Mouse (Mus musculus) limb, embryonic 12.5 days (tissue): ENCODE results near the gene Ap3m1. TPM values are rescaled to one million over a fixed set of nuclear protein-coding genes. Genes with fewer than 3 reads are reported as not detected.
A peak's percentile ranks its signal among the peaks of the same experiment; 100 is the strongest.

ENCODE experiments used
- ATAC-seq: fragments of 200-750 bp; cut with Nextera tagmentation; 2 replicates; pipeline ENCODE4 v1.8.0; 2017; ENCODE audit warnings: low read depth, moderate TSS enrichment; ENCODE audit not compliant: insufficient number of reproducible peaks, insufficient read depth, low FRiP score, low TSS enrichment
- H3K27ac ChIP-seq: fragments of 300-500 bp; sonication (generic); 2 replicates; pipeline ENCODE4 v1.5.1; 2016; ENCODE audit warnings: mild to moderate bottlenecking, moderate library complexity
- H3K27me3 ChIP-seq: fragments of 300-500 bp; sonication (generic); 2 replicates; pipeline ENCODE4 v1.6.1; 2016; ENCODE audit warnings: mild to moderate bottlenecking, moderate library complexity
- H3K36me3 ChIP-seq: fragments of 300-500 bp; sonication (generic); 2 replicates; pipeline ENCODE4 v1.6.1; 2016; ENCODE audit warnings: mild to moderate bottlenecking, moderate library complexity
- H3K4me1 ChIP-seq: fragments of 300-500 bp; sonication (generic); replicated peaks from 2 replicates; pipeline ENCODE4 v1.6.1; 2016
- H3K4me2 ChIP-seq: fragments of 300-500 bp; sonication (generic); 2 replicates; pipeline ENCODE4 v1.6.1; 2016; ENCODE audit warnings: mild to moderate bottlenecking, moderate library complexity
- H3K4me3 ChIP-seq: fragments of 300-500 bp; sonication (generic); replicated peaks from 2 replicates; pipeline ENCODE4 v1.5.1; 2016; ENCODE audit warnings: mild to moderate bottlenecking
- H3K9ac ChIP-seq: fragments of 300-500 bp; sonication (generic); replicated peaks from 2 replicates; pipeline ENCODE4 v1.6.1; 2016; ENCODE audit warnings: mild to moderate bottlenecking, moderate library complexity
- H3K9me3 ChIP-seq: fragments of 300-500 bp; sonication (generic); 2 replicates; pipeline ENCODE4 v1.6.1; 2016; ENCODE audit warnings: mild to moderate bottlenecking, moderate library complexity
- WGBS: fragments of 180-500 bp; shearing (Covaris S2); methylation state at CpG from one replicate; pipeline ENCODE4 v1.1.7; 2016; 5-methylcytosine and 5-hydroxymethylcytosine counted together
- polyA plus RNA-seq: library from polyadenylated mRNA; unstranded; fragments of >200 nt; fragmentation: Nextera tagmentation; extraction: Ambion mirVana; gene quantifications from 2 replicates; pipeline ENCODE4 v1.2.1, GENCODE M21; 2016

Ap3m1 gene
- polyA plus RNA-seq, 1 experiment from 2014 or later: 75.0 TPM

GRCm38 (mm10) chr14:21065490-21066162, 13.3 kb upstream of the Ap3m1 start:
- WGBS: 71% methylated on average over 8 of the region's 8 CpGs
- Histone ChIP-seq H3K4me3 (no peak overlapping the region), H3K4me1 (peaks cover 13% of the 10 kb centered on the region), H3K27ac (no peak overlapping the region), H3K9ac (no peak overlapping the region), H3K36me3 (no peaks in the 10 kb centered on the region), H3K27me3 (no peaks in the 10 kb centered on the region), H3K4me2 (no peak overlapping the region), H3K9me3 (no peaks in the 10 kb centered on the region)
- ATAC-seq: no peak

GRCm38 (mm10) chr14:21064321-21064720, 12.0 kb upstream of the Ap3m1 start:
- Histone ChIP-seq H3K27ac (no peak overlapping the region), H3K4me1 (peaks cover 13% of the 10 kb centered on the region), H3K27me3 (no peaks in the 10 kb centered on the region), H3K4me2 (no peak overlapping the region), H3K36me3 (no peaks in the 10 kb centered on the region), H3K9ac (no peak overlapping the region), H3K4me3 (no peak overlapping the region), H3K9me3 (no peaks in the 10 kb centered on the region)
- ATAC-seq: no peak
- WGBS: 42% methylated on average over 1 of the region's 1 CpGs

GRCm38 (mm10) chr14:21062766-21063513, 10.6 kb upstream of the Ap3m1 start:
- WGBS: 48% methylated on average over 5 of the region's 5 CpGs
- H3K4me1 ChIP-seq: peaks cover 13% of the 10 kb centered on the region
- H3K27ac ChIP-seq: no peak overlapping the region
- H3K36me3 ChIP-seq: no peaks in the 10 kb centered on the region
- no peak for ATAC-seq
- H3K4me2 ChIP-seq: no peak overlapping the region
- no peaks in the 10 kb centered on the region for H3K27me3 ChIP-seq
- H3K9me3 ChIP-seq: no peaks in the 10 kb centered on the region
- H3K9ac ChIP-seq: no peak overlapping the region
- no peak overlapping the region for H3K4me3 ChIP-seq

GRCm38 (mm10) chr14:21058972-21059371, 6.7 kb upstream of the Ap3m1 start:
- WGBS: 87% methylated on average over 2 of the region's 2 CpGs

GRCm38 (mm10) chr14:21053586-21053985, 1.3 kb upstream of the Ap3m1 start:
- Histone ChIP-seq H3K4me3 (peak overlapping the region; percentile 87), H3K4me1 (0 out of 2 replicates have a peak, but pooled peaks cover 3% of the 10 kb centered on the region), H3K4me2 (peak overlapping the region; percentile 85), H3K9me3 (no peaks in the 10 kb centered on the region), H3K36me3 (no peaks in the 10 kb centered on the region), H3K27me3 (no peaks in the 10 kb centered on the region), H3K27ac (no peak overlapping the region), H3K9ac (no peak overlapping the region)
- ATAC-seq: no peak
- WGBS: 58% methylated on average over 7 of the region's 7 CpGs

More at GRCm38 (mm10) chr14:21058972-21059371, 6.7 kb upstream of the Ap3m1 start:
- Histone ChIP-seq H3K27me3 (no peaks in the 10 kb centered on the region), H3K36me3 (no peaks in the 10 kb centered on the region), H3K27ac (no peak overlapping the region), H3K4me2 (no peak overlapping the region), H3K9me3 (no peaks in the 10 kb centered on the region), H3K4me1 (peaks cover 13% of the 10 kb centered on the region), H3K9ac (no peak overlapping the region), H3K4me3 (no peak overlapping the region)
- ATAC-seq: no peak

GRCm38 (mm10) chr14:21053151-21053550, 843 bp upstream of the Ap3m1 start:
- WGBS: 9% methylated on average over 8 of the region's 8 CpGs
- Histone ChIP-seq H3K9ac (peak overlapping the region; percentile 57), H3K4me1 (0 out of 2 replicates have a peak, but pooled peaks cover 3% of the 10 kb centered on the region), H3K27ac (no peak overlapping the region), H3K4me2 (peak overlapping the region; percentile 85), H3K9me3 (no peaks in the 10 kb centered on the region), H3K36me3 (no peaks in the 10 kb centered on the region), H3K27me3 (no peaks in the 10 kb centered on the region), H3K4me3 (peak overlapping the region; percentile 87)
- ATAC-seq: no peak

- Histone ChIP-seq H3K9me3 (no peaks in the 10 kb centered on the region), H3K36me3 (no peaks in the 10 kb centered on the region), H3K4me3 (peak overlapping the region; percentile 87), H3K9ac (peak overlapping the region; percentile 57), H3K4me1 (0 out of 2 replicates have a peak, but pooled peaks cover 3% of the 10 kb centered on the region), H3K27ac (peak overlapping the region; percentile 91), H3K4me2 (peak overlapping the region; percentile 85), H3K27me3 (no peaks in the 10 kb centered on the region)
- under 1% methylated on average over 25 of the region's 25 CpGs for WGBS
- ATAC-seq: peak; percentile 70
These were observed 448 bp upstream of the Ap3m1 start for GRCm38 (mm10) chr14:21052781-21053130.

- peak overlapping the region; percentile 87 for H3K4me3 ChIP-seq
- H3K4me2 ChIP-seq: peak overlapping the region; percentile 85
- H3K27ac ChIP-seq: peak overlapping the region; percentile 91
- 10% methylated on average over 28 of the region's 28 CpGs for WGBS
- H3K4me1 ChIP-seq: 0 out of 2 replicates have a peak, but pooled peaks cover 3% of the 10 kb centered on the region
- peak; percentile 15; the same call in 1 of the 2 replicates for ATAC-seq
- no peaks in the 10 kb centered on the region for H3K27me3 ChIP-seq
- no peaks in the 10 kb centered on the region for H3K9me3 ChIP-seq
- H3K36me3 ChIP-seq: no peaks in the 10 kb centered on the region
- H3K9ac ChIP-seq: peak overlapping the region; percentile 78
These were observed 762 bp downstream of the Ap3m1 start for GRCm38 (mm10) chr14:21051380-21052111.

- WGBS: 77% methylated on average over 3 of the region's 3 CpGs
- no peaks in the 10 kb centered on the region for H3K27me3 ChIP-seq
- H3K4me2 ChIP-seq: 0 out of 2 replicates have a peak overlapping the region, but pooled peaks have one; percentile 85
- H3K27ac ChIP-seq: no peak overlapping the region
- no peak overlapping the region for H3K9ac ChIP-seq
- H3K36me3 ChIP-seq: no peaks in the 10 kb centered on the region
- no peak for ATAC-seq
- peak overlapping the region; percentile 87; the same call in 1 of the 2 replicates for H3K4me3 ChIP-seq
- H3K9me3 ChIP-seq: no peaks in the 10 kb centered on the region
- H3K4me1 ChIP-seq: 0 out of 2 replicates have a peak, but pooled peaks cover 3% of the 10 kb centered on the region
These were observed 1.6 kb downstream of the Ap3m1 start for GRCm38 (mm10) chr14:21050734-21051133.

GRCm38 (mm10) chr14:21048879-21049278, 3.4 kb downstream of the Ap3m1 start:
- H3K4me2 ChIP-seq: no peak overlapping the region
- H3K4me3 ChIP-seq: no peak overlapping the region
- H3K36me3 ChIP-seq: peaks cover 6% of the 10 kb centered on the region; the same call in 1 of the 2 replicates
- no peaks in the 10 kb centered on the region for H3K9me3 ChIP-seq
- 0 out of 2 replicates have a peak, but pooled peaks cover 3% of the 10 kb centered on the region for H3K4me1 ChIP-seq
- no peaks in the 10 kb centered on the region for H3K27me3 ChIP-seq
- ATAC-seq: no peak
- no peak overlapping the region for H3K27ac ChIP-seq
- no peak overlapping the region for H3K9ac ChIP-seq

GRCm38 (mm10) chr14:21047840-21048239, 4.5 kb downstream of the Ap3m1 start:
- Histone ChIP-seq H3K27me3 (no peaks in the 10 kb centered on the region), H3K9ac (no peak overlapping the region), H3K36me3 (peaks cover 7% of the 10 kb centered on the region; the same call in 1 of the 2 replicates), H3K4me2 (no peak overlapping the region), H3K9me3 (no peaks in the 10 kb centered on the region), H3K4me3 (no peak overlapping the region), H3K4me1 (0 out of 2 replicates have a peak, but pooled peaks cover 3% of the 10 kb centered on the region), H3K27ac (no peak overlapping the region)
- no peak for ATAC-seq
- 100% methylated on average over 2 of the region's 2 CpGs for WGBS
